Mouse (Mus musculus) urinary bladder, adult 2 months (tissue): ENCODE measurements at regions not wholly inside any gene's neighbourhood (a gene's known extent, or its start where the extent isn't known, plus 50 kb on each side); places are given as distances from the start of the nearest gene placed in this dataset.

ENCODE experiments used
- DNase-seq: peaks from one replicate; pipeline ENCODE4 v3.0.0; 2022; ENCODE audit warnings: low spot score

GRCm38 (mm10) chr13:111159498-111159897 is 95.3 kb upstream of the Actbl2 start:
- DNase-seq, result no peak

DNA sequence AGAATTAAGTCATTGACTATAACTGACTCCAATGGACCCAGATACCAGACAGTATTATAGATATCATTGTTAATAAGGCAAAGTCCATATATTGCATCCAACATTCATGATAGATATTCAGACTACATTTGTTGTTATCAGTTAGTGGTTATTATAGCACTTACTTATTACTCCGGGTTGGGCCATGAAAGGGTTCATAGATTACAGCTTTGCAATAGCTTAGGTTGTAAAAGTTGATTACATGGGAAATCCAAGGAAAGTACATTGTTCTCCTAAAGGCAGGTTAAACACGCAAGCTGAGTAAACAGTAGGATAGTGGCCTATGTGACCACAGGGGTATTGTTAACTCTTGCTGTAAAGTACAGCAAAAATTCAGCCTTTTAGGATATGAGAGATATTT is 89.3 kb upstream of the Actbl2 start:
- DNase-seq, result no peak

GRCm38 (mm10) chr13:111170269-111171165 is 84.3 kb upstream of the Actbl2 start:
- no peak for DNase-seq

DNA sequence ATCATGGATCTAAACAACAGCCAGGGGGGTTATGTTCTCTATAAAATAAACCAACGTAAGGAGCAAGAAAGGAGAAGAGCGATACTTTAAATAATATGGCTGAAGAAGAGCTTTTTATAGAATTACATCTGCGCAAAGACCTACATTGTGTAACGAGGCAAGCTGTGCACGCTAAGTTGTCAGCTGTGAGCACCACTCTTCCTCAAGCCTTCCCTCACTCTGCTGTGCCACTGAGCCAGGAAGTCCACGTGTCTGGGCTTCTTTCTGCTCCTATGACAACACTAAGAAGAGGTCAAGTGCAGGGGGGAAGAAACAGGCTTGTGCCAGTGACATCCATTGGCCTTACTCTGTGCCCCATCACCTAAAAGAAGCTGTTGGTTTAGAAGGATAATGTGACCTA is 75.6 kb upstream of the Actbl2 start:
- no peak for DNase-seq

GRCm38 (mm10) chr13:111183293-111183692 is 71.5 kb upstream of the Actbl2 start:
- no peak for DNase-seq

GRCm38 (mm10) chr13:111185799-111186198 is 69.0 kb upstream of the Actbl2 start:
- DNase-seq, result no peak

GRCm38 (mm10) chr13:111186833-111187232 is 68.0 kb upstream of the Actbl2 start:
- DNase-seq, result no peak

DNA sequence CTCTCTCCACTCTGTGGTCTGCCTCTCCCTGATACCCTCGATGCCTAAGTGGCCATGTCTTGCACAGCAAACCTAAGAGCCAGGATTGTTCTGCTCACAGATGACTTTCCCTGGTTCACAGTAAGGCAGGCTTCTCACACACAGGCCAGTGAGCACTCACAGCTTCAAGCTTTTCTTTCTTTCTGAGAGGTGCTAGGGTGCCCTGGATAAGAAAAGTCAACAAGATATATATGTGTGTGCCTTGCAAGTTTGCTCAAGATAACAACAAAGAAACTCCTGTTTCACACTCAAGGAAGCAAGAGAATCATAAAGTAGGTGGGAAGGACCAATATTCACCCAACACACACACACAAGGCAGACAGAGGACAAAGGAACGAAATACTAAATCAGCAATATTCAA is 60.9 kb upstream of the Actbl2 start:
- no peak for DNase-seq

DNA sequence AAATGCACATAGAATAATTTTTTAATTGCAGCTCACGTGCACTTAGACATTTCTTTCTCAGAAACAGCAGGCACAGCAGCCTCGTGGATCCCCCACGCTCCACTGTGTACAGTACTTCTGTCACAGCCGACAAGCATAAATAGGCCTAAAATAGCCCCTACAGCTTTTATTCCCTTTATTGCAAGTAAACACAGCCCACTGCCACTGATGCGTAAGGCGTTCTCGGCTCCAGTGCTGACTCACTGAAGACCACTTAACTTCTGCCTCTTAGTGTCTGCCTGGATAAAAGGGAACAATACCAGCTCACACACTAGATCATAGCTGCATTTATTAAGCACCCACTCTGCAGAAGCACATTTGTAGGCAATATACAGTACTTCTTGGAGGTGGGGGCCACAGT is 60.5 kb upstream of the Actbl2 start:
- no peak for DNase-seq

- DNase-seq, result no peak
Observed at GRCm38 (mm10) chr13:111201532-111201931, 53.3 kb upstream of the Actbl2 start.

DNA sequence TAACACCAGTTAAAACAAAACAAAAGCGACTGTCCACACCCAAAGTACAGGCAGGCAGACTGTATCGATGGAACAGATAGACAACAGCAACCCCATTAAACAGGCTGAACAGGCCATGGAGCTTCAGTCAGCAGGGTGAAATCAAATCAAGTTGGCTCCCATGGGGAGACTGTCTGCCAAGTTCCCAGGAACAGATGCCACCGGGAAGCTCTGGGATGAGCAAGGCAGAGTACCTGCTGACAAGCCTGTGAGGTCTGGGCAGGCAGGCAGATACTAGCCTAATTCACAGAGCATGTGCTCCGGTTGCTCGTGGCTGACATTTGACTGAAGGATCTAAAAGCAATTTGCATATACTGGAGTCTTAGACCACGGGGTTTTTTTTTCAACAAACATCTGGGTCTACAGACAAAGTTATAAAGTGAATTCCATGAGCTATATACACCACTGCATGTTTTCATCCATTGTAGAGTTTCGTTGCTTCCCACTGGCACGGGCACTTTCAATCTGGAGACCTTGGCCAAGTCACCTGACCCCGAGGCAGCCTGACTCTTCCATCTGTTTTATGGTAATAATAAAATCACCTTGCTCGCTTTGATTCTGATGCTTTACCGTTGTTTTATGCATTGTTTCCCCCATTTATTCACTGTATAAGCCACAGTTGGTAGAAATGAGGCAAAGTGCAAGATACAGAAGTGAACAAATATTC is 50.1 kb upstream of the Actbl2 start:
- DNase-seq, result no peak
